Mouse (Mus musculus) ovary, postnatal 10 days (tissue): Measurements from ENCODE around the gene Olfr55.
"Not testable (repeated sequence)": the region's sequence is repeated elsewhere in the genome, so short reads cannot be mapped to it uniquely, and the experiment has no call there.

ENCODE experiments used
- DNase-seq: peaks from one replicate; pipeline ENCODE4 v3.0.0; 2022; ENCODE audit warnings: low spot score

The Olfr55 gene

GRCm38 (mm10) chr17:33168147-33168546 is at the start of gene Olfr55:
TSS of gene Olfr55 (plus strand) at chr17:33168447.
- not testable (repeated sequence) for DNase-seq

- DNase-seq = no peak
Observed at GRCm38 (mm10) chr17:33124546-33124945, 43.7 kb upstream of the Olfr55 start.

- no peak for DNase-seq
Observed at GRCm38 (mm10) chr17:33126257-33126656, 42.0 kb upstream of the Olfr55 start.

- DNase-seq = no peak
Observed at GRCm38 (mm10) chr17:33139261-33139820, 28.9 kb upstream of the Olfr55 start, which contains the start of gene Morc2b. TSS of gene Morc2b (minus strand) at chr17:33139683.

- not testable (repeated sequence) for DNase-seq
Observed at GRCm38 (mm10) chr17:33191002-33191401, 22.8 kb downstream of the Olfr55 start, which contains the start of gene Olfr239. TSS of gene Olfr239 (plus strand) at chr17:33191302.

- DNase-seq = no peak
Observed at GRCm38 (mm10) chr17:33221590-33221989, 53.3 kb downstream of the Olfr55 start, which contains the start of gene Olfr1564. TSS of gene Olfr1564 (minus strand) at chr17:33221690.
